Mouse (Mus musculus) cerebellum, adult 2 months (tissue): Measurements from ENCODE around the gene Prkcq.

Experiments
- CTCF ChIP-seq: fragments of 200-500 bp; IDR thresholded peaks from 2 replicates; pipeline ENCODE4 v1.5.1; 2011; ENCODE audit warnings: low read depth, mild to moderate bottlenecking, control low read depth, low read length, moderate library complexity, borderline replicate concordance; ENCODE audit not compliant: insufficient read depth
- POLR2A ChIP-seq: fragments of 200-500 bp; IDR thresholded peaks from 2 replicates; pipeline ENCODE4 v1.6.1; 2011; ENCODE audit warnings: low read length, control low read depth, borderline replicate concordance; ENCODE audit not compliant: insufficient read depth

- no peak for TF ChIP-seq CTCF
- TF ChIP-seq POLR2A = no peak
Observed at GRCm38 (mm10) chr2:11332469-11332868, 160.6 kb downstream of the Prkcq start.
